Mouse (Mus musculus): ENCODE measurements around the gene Abhd12.
A peak's percentile ranks its signal among the peaks of the same experiment; 100 is the strongest.
"Not testable (repeated sequence)": the region's sequence is repeated elsewhere in the genome, so short reads cannot be mapped to it uniquely, and the experiment has no call there.

Gene Abhd12

GRCm38 (mm10) chr2:150909429-150910039 is 5.0 kb upstream of the Abhd12 start:
- DNase-seq (ENCODE audit: low spot score) = peak; percentile 80

- not testable (repeated sequence) for DNase-seq (ENCODE audit: low spot score)
These were observed 4.3 kb upstream of the Abhd12 start for GRCm38 (mm10) chr2:150908881-150909280.

DNA sequence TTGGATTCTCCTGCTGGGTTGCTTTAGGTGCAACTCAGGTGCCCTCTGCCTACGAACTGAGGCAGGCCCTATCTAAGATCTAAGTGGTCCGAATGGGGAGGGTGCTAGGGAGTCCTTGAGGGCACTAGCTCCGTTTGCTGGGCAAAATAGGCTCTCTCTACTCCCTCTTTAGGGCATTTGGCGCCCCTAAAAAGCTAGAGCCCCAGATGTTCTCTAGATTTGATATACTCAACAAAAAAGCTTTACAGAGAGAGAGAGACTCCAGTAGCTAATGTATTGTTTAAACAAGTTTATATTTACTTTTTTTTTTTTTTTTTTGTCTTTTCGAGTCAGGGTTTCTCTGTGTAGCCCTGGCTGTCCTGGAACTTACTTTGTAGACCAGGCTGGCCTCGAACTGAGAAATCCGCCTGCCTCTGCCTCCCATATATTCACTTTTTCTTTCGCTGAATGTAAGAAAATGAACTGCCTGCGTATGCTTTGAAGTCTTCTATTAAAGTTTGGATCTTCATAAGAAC is 452 bp upstream of the Abhd12 start, which contains the start of gene Gins1:
TSS of gene Gins1 (plus strand) at position 465 of the 515 bp plus-strand sequence.
- DNase-seq (ENCODE audit: low spot score) = no peak

DNA sequence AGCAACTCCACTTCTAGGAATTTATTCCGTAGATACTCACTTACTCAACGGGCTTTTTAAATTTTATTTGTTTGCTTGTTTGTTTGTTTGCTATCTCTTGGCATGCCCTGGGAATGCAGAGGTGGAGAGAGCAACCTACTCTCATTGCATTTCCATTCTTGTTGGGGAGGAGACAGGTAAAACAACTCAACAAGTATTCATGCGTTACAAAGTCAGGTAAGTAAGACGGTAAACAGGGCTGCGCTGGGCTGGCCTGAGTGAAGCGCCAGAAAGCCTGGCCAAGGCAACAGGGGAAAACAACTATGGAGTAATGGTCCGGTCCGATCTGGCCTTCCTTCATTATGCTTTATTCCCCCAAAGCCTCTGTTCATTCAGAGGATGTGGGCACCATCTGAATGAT is 2.2 kb downstream of the Abhd12 start:
- DNase-seq (ENCODE audit: low spot score) = no peak

- DNase-seq (ENCODE audit: low spot score) = no peak
These were observed 4.2 kb downstream of the Abhd12 start for GRCm38 (mm10) chr2:150900341-150900740.

GRCm38 (mm10) chr2:150895691-150896252 is 8.8 kb downstream of the Abhd12 start:
- DNase-seq (ENCODE audit: low spot score) = no peak

- DNase-seq (ENCODE audit: low spot score) = no peak
These were observed 9.8 kb downstream of the Abhd12 start for GRCm38 (mm10) chr2:150894617-150895267.

GRCm38 (mm10) chr2:150887370-150887769 is 17.2 kb downstream of the Abhd12 start:
- DNase-seq (ENCODE audit: low spot score) = no peak

DNA sequence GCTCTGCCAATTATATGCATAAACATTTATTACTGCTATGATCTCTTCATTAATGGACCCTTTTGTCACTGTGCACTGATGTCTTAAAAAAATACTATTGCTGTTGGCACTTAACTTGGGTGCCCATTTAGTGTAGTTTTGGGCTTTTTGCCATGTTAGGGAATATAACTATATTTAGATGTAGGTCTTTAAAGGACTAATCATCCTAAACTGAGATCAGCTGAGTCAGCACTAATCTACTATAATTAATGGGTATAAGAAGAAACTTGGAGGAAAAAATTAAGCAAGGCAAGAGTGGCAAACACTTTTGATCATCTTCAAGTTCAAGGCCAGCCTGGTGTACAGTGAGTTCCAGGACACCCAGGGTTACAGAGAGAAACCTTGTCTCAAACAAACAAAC is 18.2 kb downstream of the Abhd12 start:
- DNase-seq (ENCODE audit: low spot score) = no peak

DNA sequence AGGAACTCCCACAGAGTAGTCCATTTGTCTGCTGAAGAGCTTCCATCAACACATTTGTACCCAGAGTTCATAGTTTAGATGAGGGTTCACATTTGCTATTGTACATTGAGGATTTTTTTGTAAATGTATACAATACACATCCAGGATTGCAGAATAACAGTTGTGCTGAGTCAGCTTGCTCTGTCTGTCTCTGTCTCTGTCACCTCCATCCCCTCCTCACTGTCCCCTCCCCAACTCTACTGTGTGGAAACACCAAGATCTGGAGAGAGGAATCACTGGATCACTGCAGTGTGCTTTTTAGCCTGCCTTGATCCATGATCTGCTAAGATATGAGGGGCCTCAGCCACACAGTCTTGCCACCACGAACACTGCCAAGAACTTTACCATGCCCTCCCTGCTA is 18.7 kb downstream of the Abhd12 start:
- no peak for DNase-seq (ENCODE audit: low spot score)

GRCm38 (mm10) chr2:150884779-150885110 is 19.8 kb downstream of the Abhd12 start:
- DNase-seq (ENCODE audit: low spot score) = no peak

- no peak for DNase-seq (ENCODE audit: low spot score)
These were observed 20.3 kb downstream of the Abhd12 start for GRCm38 (mm10) chr2:150884075-150884778.

GRCm38 (mm10) chr2:150877561-150877960 is 27.0 kb downstream of the Abhd12 start:
- DNase-seq (ENCODE audit: low spot score) = no peak

GRCm38 (mm10) chr2:150875226-150875625 is 29.3 kb downstream of the Abhd12 start:
- no peak for DNase-seq (ENCODE audit: low spot score)

- DNase-seq (ENCODE audit: low spot score) = no peak
These were observed 30.0 kb downstream of the Abhd12 start for GRCm38 (mm10) chr2:150874508-150874907.

GRCm38 (mm10) chr2:150869446-150869845 is 35.1 kb downstream of the Abhd12 start:
- no peak for DNase-seq (ENCODE audit: low spot score)

- DNase-seq (ENCODE audit: low spot score) = no peak
These were observed 37.5 kb downstream of the Abhd12 start for GRCm38 (mm10) chr2:150867021-150867420.

DNA sequence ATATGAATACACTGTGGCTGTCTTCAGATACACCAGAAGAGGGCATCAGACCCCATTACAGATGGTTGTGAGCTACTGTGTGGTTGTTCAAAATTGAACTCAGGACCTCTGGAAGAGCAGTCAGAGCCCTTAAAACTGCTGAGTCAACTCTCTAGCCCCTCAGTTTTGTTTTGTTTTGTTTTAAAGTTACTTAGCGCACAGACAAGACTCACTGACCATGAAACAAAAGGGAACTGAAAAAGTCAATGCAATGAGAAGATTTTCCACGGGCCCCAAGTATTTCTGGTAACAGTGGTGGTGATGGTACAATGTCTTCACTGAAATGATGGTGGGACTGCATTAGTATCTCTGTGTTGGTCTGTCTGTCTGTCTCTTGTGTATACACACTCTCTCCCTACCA is 43.4 kb downstream of the Abhd12 start:
- DNase-seq (ENCODE audit: low spot score) = no peak

DNA sequence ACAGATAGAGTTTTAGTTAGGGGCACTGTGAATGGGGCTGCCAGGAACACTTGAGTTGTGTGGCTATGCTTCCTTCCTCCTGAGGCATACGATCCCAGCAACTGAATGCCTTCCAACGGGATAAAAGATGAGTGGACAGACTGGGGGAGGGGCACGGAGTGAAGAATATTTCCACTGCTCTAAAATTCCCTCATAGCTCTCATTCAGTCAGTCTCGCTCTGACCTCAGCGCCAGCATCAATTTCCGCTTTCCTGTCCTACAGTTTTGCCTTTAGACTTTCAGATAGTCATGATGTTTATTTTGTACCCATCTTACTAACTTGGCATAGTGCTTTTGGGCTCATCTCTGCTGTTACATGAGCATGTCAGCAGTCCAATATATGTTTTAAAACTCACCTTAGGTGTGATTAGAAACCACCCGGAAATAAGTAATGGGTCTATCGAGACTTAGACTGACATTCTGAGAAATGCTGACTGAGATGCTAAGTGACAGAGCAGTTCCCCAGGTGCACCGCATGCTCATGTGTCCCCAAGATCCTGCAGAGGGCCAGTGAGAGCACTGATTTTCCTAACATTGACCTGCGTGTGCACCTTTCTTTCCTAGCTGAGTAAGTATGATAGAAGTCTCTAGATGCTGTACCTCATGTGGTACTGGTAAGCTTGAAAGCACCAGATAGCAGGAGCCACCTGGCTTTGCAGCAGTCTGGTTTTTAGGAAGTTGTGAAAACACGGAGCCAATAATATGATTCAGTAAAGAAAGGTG is 44.7 kb downstream of the Abhd12 start:
- DNase-seq (ENCODE audit: low spot score) = no peak

DNA sequence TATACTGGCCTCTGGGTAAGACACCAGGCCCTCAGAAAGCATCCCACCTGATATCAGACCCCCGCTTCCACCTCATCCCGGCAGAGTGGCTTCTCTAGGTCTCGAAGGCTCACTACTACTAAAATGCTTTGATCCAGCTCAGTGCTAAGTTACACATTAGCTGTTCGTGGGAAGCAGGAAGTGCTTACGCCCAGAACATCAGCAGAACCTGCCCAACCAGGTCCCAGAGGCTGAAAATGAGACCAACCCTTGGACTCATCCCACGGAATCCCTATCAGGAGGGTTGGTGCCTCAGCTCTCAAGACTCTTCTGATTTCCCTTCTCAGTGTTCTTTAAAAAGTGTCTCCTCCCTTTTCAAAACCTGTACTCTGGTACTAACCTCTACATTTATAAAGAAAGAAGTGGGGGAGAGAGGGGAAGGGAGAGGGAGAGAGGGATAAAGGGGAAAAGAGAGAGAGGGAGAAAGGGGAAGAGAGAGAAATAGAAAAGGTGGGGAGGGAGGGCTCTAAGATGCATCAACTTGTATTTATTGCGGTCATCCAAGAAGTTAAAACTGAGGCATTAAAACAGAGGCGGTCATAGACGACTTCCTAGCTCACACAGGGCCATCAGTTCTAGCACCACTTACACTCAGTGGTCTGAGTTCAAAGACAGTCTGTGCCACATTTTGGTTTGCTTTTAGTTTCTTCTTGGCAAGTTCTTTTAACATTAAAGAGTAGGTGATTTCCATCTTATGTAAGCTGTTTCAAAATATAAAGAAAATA is 45.6 kb downstream of the Abhd12 start:
- DNase-seq (ENCODE audit: low spot score) = no peak

- no peak for DNase-seq (ENCODE audit: low spot score)
These were observed 49.4 kb downstream of the Abhd12 start for GRCm38 (mm10) chr2:150855186-150855585.
